Mouse (Mus musculus) MEL (cell line): Measurements from ENCODE around the gene Taar9.

Experiments
- EP300 ChIP-seq, 2 experiments: IDR thresholded peaks; 2 replicates each; pipeline ENCODE4 v1.6.1; 2011; ENCODE audit warnings: improper control_type of control experiment in 2 of 2, low read length in 2 of 2, low read depth in 1 of 2, mild to moderate bottlenecking in 1 of 2
- GATA1 ChIP-seq: IDR thresholded peaks from 2 replicates; pipeline ENCODE4 v1.6.1; 2011; ENCODE audit warnings: low read depth, low read length, improper control_type of control experiment
- MAX ChIP-seq: IDR thresholded peaks from 2 replicates; pipeline ENCODE4 v1.6.1; 2011; ENCODE audit warnings: low read length, improper control_type of control experiment
- TAL1 ChIP-seq: IDR thresholded peaks from 2 replicates; pipeline ENCODE4 v1.6.1; 2012; ENCODE audit warnings: mild to moderate bottlenecking, inconsistent platforms, low read length, moderate library complexity, mixed read lengths

- no peak for TF ChIP-seq GATA1
- TF ChIP-seq TAL1, result no peak
- no peak for TF ChIP-seq MAX
- TF ChIP-seq EP300 (IDR thresholded peaks at IDR 0.05; ENCODE audit: low read depth in 1 of 2, low read length in 2 of 2), result no peak
Observed at GRCm38 (mm10) chr10:24080166-24080565, 29.2 kb downstream of the Taar9 start.
